Mouse (Mus musculus): ENCODE measurements around the gene Tmem8.

DNA sequence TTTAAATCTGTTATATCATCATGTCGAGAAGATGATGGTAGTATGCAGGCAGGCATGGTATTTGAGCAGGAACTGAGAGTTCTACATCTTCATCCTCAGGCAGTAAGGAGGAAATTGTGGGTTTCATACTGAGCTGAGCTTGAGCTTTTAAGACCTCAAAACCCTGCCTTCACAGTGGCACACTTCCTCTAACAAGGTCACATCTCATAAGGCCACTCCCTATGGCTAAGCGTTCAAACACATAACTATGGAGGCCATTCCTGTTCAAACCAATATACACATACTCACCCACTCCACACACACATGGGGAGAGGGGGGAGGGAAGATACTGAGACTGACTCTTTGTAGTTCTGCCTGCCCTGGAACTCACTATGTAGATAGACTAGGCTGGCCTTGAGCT lies 54.9 kb downstream of the Tmem8 start:
- TF ChIP-seq POLR2A (IDR thresholded peaks at IDR 0.05; ENCODE audit: insufficient read depth, low read depth, low read length) (no peak), CTCF (IDR thresholded peaks at IDR 0.05; ENCODE audit: insufficient read depth, low read depth, low read length) (no peak)

Data from olfactory bulb, adult 2 months (tissue).